Mouse (Mus musculus) CH12.LX (cell line): ENCODE results near the gene Atrip.

Experiments used
- CTCF ChIP-seq, 2 experiments: IDR thresholded peaks in 1 of 2; conservative IDR thresholded peaks in 1 of 2; 2 replicates each; pipeline ENCODE4 v1.5.1; 2011 to 2012; ENCODE audit warnings: low read depth in 2 of 2, low read length in 2 of 2, improper control_type of control experiment in 1 of 2, inconsistent platforms in 1 of 2, mild to moderate bottlenecking in 1 of 2, moderate library complexity in 1 of 2
- ETS1 ChIP-seq: conservative IDR thresholded peaks from 2 replicates; pipeline ENCODE4 v1.6.1; 2012; ENCODE audit warnings: low read depth, mild to moderate bottlenecking, inconsistent platforms, low read length, improper control_type of control experiment, moderate library complexity
- NRF1 ChIP-seq: IDR thresholded peaks from 2 replicates; pipeline ENCODE4 v1.6.1; 2014; ENCODE audit warnings: low read depth, mild to moderate bottlenecking, inconsistent platforms, low read length, improper control_type of control experiment, moderate library complexity
- TBP ChIP-seq: conservative IDR thresholded peaks from 2 replicates; pipeline ENCODE4 v1.6.1; 2011; ENCODE audit warnings: low read depth, low read length, improper control_type of control experiment

- TF ChIP-seq ETS1 (no peak), NRF1 (no peak), CTCF (conservative IDR thresholded peaks at IDR 0.05 in 1 of 2, IDR thresholded peaks at IDR 0.05 in 1 of 2; ENCODE audit: low read depth in 2 of 2, low read length in 2 of 2) (no peak), TBP (no peak)
These were observed 24.4 kb upstream of the Atrip start for GRCm38 (mm10) chr9:109098366-109098765.
